Mouse (Mus musculus) ES-E14 (cell line): Measurements from ENCODE around the gene Stxbp1. TPM values are rescaled to one million over a fixed set of nuclear protein-coding genes. Genes with fewer than 3 reads are reported as not detected.
A peak's percentile ranks its signal among the peaks of the same experiment; 100 is the strongest.

Experiments used
- DNase-seq: peaks from one replicate; pipeline ENCODE4 v3.0.0-alpha.2; 2013; ENCODE audit warnings: low read depth, low spot score
- H3K27ac ChIP-seq: 2 replicates; pipeline ENCODE4 v1.5.1; 2012; ENCODE audit warnings: low read depth, mild to moderate bottlenecking, low read length, moderate library complexity, mixed read lengths; ENCODE audit not compliant: poor library complexity, insufficient read depth, severe bottlenecking
- H3K36me3 ChIP-seq: 2 replicates; pipeline ENCODE4 v1.6.1; 2012; ENCODE audit warnings: mild to moderate bottlenecking, low read length, moderate library complexity, mixed read lengths; ENCODE audit not compliant: control insufficient read depth, poor library complexity, insufficient read depth, severe bottlenecking
- H3K4me1 ChIP-seq, 2 experiments: fragments of 150-350 bp in 1 of 2; sonication (generic) in 1 of 2; 2 replicates each; pipeline ENCODE4 v1.6.1; 2012; ENCODE audit warnings: low read length in 2 of 2, mild to moderate bottlenecking in 1 of 2, mixed read lengths in 1 of 2; ENCODE audit not compliant: control insufficient read depth in 2 of 2, insufficient read depth in 2 of 2, poor library complexity in 1 of 2
- H3K4me3 ChIP-seq, 2 experiments: fragments of 150-350 bp in 1 of 2; sonication (generic) in 1 of 2; 2 replicates each; pipeline ENCODE4 v1.5.1; 2012; ENCODE audit warnings: low read length in 2 of 2, low read depth in 1 of 2, mild to moderate bottlenecking in 1 of 2, mixed read lengths in 1 of 2; ENCODE audit not compliant: insufficient read depth in 1 of 2, poor library complexity in 1 of 2, severe bottlenecking in 1 of 2
- H3K9ac ChIP-seq: 2 replicates; pipeline ENCODE4 v1.6.1; 2012; ENCODE audit warnings: low read depth, mild to moderate bottlenecking, low read length, mixed read lengths; ENCODE audit not compliant: poor library complexity, insufficient read depth, severe bottlenecking
- H3K9me3 ChIP-seq: fragments of 150-350 bp; sonication (generic); 2 replicates; pipeline ENCODE4 v1.6.1; 2012; ENCODE audit warnings: low read depth, mild to moderate bottlenecking, low read length; ENCODE audit not compliant: control insufficient read depth, insufficient read depth
- CHD2 ChIP-seq: IDR thresholded peaks from 2 replicates; pipeline ENCODE4 v1.6.1; 2014; ENCODE audit warnings: mild to moderate bottlenecking, low read depth, low read length, inconsistent platforms
- HCFC1 ChIP-seq: IDR thresholded peaks from 2 replicates; pipeline ENCODE4 v1.6.1; 2012; ENCODE audit warnings: low read length, inconsistent platforms, borderline replicate concordance; ENCODE audit not compliant: insufficient read depth
- MAFK ChIP-seq: IDR thresholded peaks from 2 replicates; pipeline ENCODE4 v1.6.1; 2014; ENCODE audit warnings: mild to moderate bottlenecking, low read depth, low read length, inconsistent platforms; ENCODE audit not compliant: insufficient read depth
- ZC3H11A ChIP-seq: IDR thresholded peaks from 2 replicates; pipeline ENCODE4 v1.6.1; 2012; ENCODE audit warnings: low read depth, mild to moderate bottlenecking, inconsistent platforms, low read length, borderline replicate concordance
- ZNF384 ChIP-seq: IDR thresholded peaks from 2 replicates; pipeline ENCODE4 v1.6.1; 2012; ENCODE audit warnings: low read depth, low read length, inconsistent platforms
- in situ Hi-C, 2 experiments: fragments of 600-800 bp; cut with MboI; formaldehyde crosslinking; loops; one replicate each; pipeline ENCODE4 v1.15.1; 2025; ENCODE audit warnings: low sequenced_read_pairs in 2 of 2, inconsistent platforms in 1 of 2; ENCODE audit not compliant: unreplicated experiment in 2 of 2
- total RNA-seq: library from RNA; depleted of rRNA; stranded (reverse); fragments of 300-350 nt; gene quantifications from 2 replicates; pipeline ENCODE4 v1.2.3, GENCODE M21; 2012

Gene Stxbp1
- total RNA-seq, 1 experiment = 4.0 TPM

DNA sequence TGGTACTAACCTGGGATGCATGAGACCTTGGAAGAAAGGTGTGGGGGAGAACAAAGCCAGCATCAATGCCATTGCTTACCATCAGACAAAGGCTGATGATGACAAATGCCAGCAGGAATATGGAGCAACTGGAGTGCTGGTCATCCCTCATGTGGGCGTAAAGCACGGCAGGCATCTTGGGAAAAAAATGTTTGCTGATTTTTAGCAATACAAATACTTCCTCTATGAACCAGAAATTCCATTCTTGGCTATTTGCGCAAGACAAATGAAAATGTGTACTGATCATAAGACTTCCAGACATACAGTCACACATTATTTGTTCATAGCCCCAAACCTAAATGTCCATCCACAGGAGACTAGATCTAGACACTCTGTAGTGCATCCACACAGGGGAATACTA lies 16.3 kb upstream of the Stxbp1 start:
- TF ChIP-seq MAFK (no peak), CHD2 (no peak), ZC3H11A (no peak)
- in situ Hi-C loops = loop anchor here in 1 of 2 experiments (5.0 kb wide), 1 partner anchor 59 kb away; no protein-coding TSS in a partner anchor
- no peak for DNase-seq

DNA sequence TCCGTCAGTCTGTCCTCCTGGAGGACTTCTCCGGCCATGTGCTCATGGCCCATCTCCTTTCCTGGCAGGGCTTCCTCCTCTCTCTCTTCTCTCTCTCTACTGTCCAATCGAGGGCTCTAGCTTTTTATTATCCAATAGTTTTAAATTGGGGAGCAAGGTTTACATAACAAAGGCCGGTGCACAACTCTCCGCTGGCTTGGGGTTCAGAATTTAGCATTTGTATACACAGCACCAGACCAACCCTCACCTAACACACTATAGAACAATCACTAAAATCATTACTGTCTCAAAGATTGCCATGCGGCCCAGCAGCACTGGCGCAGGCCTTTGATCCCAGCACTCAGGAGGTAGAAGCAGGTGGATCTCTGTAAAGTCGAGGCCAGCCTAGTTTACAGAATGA lies 13.8 kb upstream of the Stxbp1 start:
- H3K4me3 ChIP-seq = peak overlapping the region; percentile 29 to 56
- H3K9ac ChIP-seq = peak overlapping the region; percentile 54
- no peaks in the 10 kb centered on the region for H3K36me3 ChIP-seq
- peak overlapping the region; percentile 79; the same call in 1 of the 2 replicates for H3K27ac ChIP-seq
- peaks cover 4 to 14% of the 10 kb centered on the region in 2 experiments; a peak in 3 of 4 replicates for H3K4me1 ChIP-seq
- H3K9me3 ChIP-seq = no peaks in the 10 kb centered on the region
- DNase-seq = no peak
- in situ Hi-C loops = loop anchor here in 1 of 2 experiments (5.0 kb wide), 1 partner anchor 62 kb away; no protein-coding TSS in a partner anchor
- TF ChIP-seq MAFK (no peak), ZC3H11A (no peak), ZNF384 (no peak), HCFC1 (no peak), CHD2 (no peak)

More for the DNA sequence above, 16.3 kb upstream of the Stxbp1 start:
- no peaks in the 10 kb centered on the region for H3K9me3 ChIP-seq
- peaks cover 4 to 21% of the 10 kb centered on the region in 2 experiments for H3K4me1 ChIP-seq
- H3K27ac ChIP-seq = no peak overlapping the region
- H3K9ac ChIP-seq = no peak overlapping the region
- H3K36me3 ChIP-seq = no peaks in the 10 kb centered on the region
- no peak overlapping the region for H3K4me3 ChIP-seq

GRCm38 (mm10) chr2:32859622-32860012 lies 12.6 kb upstream of the Stxbp1 start:
- TF ChIP-seq ZNF384 (no peak), MAFK (no peak), HCFC1 (no peak), CHD2 (no peak), ZC3H11A (no peak)
- in situ Hi-C loops = loop anchor here in 1 of 2 experiments (5.0 kb wide), 1 partner anchor 63 kb away; no protein-coding TSS in a partner anchor
- no peak overlapping the region; the same call in 1 of the 2 replicates for H3K27ac ChIP-seq
- no peak for DNase-seq
- no peaks in the 10 kb centered on the region for H3K9me3 ChIP-seq
- peaks cover 4 to 12% of the 10 kb centered on the region in 2 experiments; a peak in 3 of 4 replicates for H3K4me1 ChIP-seq
- peak overlapping the region in 1 of 2 experiments; percentile 56; a peak in 1 of 4 replicates for H3K4me3 ChIP-seq
- no peaks in the 10 kb centered on the region for H3K36me3 ChIP-seq
- peak overlapping the region; percentile 54; the same call in 1 of the 2 replicates for H3K9ac ChIP-seq

- in situ Hi-C loops = no loop called here
- DNase-seq = no peak
- Histone ChIP-seq H3K9me3 (no peaks in the 10 kb centered on the region), H3K9ac (no peak overlapping the region; the same call in 1 of the 2 replicates), H3K27ac (no peak overlapping the region), H3K4me1 (peaks cover 4 to 12% of the 10 kb centered on the region in 2 experiments; a peak in 3 of 4 replicates), H3K36me3 (no peaks in the 10 kb centered on the region), H3K4me3 (peak overlapping the region in 1 of 2 experiments; percentile 56; a peak in 1 of 4 replicates)
- no peak for TF ChIP-seq ZC3H11A
- TF ChIP-seq HCFC1 = peak; percentile 28; the same call in 1 of the 2 replicates
These were observed 12.1 kb upstream of the Stxbp1 start for GRCm38 (mm10) chr2:32859010-32859621.
